Mouse (Mus musculus): ENCODE measurements at regions not wholly inside any gene's neighbourhood (a gene's known extent, or its start where the extent isn't known, plus 50 kb on each side); places are given as distances from the start of the nearest gene placed in this dataset.

DNA sequence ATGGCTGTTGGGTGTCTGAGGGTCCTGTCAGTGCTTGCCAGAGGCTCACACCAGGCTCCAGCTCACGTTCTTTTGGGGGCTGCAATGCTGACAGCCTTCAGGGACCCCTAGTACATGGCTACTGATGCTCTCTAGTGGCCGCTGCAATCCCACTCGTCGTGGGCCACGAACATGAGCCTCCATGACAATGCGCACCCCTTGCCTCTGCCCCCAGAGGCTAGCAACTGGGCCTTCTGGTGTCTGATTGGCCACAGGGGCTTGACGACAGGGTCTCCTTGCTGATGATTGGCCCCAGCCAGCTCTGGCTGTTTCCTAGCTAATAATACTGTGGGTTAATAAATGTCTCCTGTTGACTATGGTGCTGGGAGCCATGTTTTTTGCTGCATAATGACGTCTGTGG is 61.1 kb downstream of the Rtl1 start:
- DNase-seq (ENCODE audit: low read depth, low spot score), result no peak

DNA sequence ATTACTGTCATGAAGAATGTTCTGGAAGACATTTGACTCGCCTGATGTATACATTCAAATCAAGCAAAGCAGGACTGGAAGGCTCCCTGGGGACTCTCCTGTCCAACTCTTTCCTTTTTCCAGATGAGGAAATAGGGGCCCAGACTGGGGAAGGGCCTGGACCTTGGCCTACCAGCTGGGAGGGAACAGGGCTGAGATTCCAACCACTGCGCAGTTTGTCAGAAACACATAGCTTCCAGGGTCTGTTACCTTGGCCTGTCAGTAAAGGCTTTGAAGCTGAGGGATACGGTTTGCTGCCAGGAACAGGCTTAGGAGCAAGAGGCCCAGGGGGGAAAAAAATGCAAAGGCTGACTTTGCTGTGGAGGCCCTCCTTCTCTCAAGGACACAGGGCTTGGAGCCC is 61.5 kb downstream of the Rtl1 start:
- no peak for DNase-seq (ENCODE audit: low read depth, low spot score)

DNA sequence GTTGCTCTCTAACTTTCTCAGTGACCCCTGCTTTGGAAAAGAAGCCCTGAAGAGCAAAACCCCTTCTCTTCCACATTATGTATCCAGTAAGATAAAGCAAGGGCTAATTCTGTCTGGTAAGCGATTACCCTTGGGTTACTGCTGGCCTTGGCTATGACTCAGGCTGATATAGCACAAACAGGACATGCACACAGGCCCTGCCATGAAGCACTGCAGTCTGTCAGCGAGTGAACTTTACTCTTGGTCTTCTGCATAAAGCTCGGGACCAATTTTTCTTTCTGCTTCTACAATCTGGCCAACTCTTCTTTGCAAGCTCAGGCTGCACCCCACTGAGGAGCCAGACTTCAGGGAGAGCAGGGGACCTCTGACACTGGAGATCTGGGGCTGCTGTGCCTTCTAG is 63.6 kb downstream of the Rtl1 start:
- no peak for DNase-seq (ENCODE audit: low read depth, low spot score)

DNA sequence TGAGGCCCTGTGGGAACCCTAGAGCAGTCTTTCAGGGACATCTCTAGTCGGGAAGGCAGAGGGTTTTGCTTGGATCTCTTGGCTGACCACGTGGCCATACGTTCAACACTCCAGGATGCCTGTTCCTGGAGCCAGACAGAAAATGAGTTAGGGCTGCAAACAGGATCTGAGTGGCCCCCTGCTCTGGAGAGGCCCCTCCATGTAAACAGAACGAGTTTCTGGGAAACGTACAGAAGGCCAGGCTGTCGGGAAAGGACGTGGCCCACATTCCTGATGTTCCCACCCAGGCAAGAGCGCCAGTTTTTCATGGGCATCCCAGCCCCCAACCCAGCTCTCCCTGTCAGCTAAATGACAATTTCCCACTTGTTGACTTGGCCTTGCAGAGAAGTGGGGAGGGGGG is 67.7 kb downstream of the Rtl1 start:
- no peak for DNase-seq (ENCODE audit: low read depth, low spot score)

DNA sequence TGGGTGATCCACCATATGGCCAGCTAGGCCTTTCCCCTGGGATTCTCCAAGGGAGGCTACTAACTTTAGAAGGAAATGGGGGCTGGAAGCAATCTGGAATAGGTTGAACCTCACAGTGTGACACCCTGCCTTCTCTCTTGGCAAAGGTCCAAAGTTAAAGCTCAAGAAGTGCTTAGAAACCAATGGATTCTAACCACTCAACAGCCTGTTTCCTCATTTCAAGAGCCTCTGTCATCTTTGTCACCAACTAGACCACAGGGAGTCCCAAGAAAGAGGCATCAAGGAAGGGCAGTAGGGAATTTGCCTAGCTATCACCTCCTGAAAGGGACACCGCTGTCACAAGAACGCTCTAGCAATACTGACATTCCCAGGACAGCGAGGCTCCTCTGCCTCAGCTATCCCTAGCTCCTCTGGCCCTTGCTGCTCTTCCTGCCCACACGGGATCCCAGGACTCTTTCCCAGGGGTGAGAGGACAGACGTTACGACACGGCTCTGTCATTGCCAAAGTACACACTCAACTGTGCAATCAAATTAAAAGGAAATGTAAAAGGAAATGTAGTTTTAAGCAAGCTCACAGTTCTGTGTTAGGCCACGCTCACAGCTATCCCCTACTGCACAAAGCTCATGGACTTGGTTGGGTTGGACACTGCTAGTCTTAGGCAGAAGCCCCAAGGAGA is 68.6 kb downstream of the Rtl1 start:
- DNase-seq (ENCODE audit: low read depth, low spot score), result no peak

DNA sequence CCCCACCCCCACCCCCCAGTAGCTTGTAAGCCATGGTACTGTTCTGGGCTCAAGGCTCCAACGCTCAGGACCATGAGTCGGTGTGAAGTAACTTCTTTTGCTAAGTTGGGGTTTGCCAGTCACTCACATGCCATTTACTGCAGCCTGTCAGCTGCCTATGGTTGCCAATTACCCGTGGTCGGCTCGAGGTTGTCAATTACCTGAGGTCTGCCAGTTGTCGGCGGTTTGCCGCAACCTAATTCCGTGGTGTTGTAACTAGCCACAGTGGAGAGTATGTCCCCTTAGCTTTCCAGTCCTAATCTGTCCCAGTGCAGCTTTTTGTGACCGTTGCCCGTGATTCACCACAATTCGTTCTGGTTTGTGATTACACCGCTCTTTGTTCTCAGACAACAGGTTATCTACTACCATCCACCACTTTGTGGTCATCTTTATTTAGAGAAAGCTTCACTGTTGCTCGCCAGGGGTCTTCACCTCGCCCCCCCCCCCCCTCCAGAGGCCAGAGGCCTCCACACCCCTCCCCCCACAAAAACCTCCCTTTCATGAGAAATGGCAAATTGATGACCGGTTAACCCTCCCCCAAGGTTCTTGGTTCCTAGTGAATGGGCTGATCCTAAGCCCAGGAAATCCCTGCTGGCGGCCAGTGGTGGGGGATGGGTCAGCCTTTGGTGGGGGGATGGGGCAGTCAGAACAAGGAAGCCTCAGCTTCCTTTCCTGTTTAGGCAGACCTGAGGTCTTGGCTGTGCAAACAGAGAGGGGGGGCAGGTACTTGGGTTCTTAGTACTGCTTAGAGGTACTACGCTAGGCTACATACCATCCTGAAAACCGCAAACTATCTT is 69.7 kb downstream of the Rtl1 start:
- DNase-seq (ENCODE audit: low read depth, low spot score), result no peak

DNA sequence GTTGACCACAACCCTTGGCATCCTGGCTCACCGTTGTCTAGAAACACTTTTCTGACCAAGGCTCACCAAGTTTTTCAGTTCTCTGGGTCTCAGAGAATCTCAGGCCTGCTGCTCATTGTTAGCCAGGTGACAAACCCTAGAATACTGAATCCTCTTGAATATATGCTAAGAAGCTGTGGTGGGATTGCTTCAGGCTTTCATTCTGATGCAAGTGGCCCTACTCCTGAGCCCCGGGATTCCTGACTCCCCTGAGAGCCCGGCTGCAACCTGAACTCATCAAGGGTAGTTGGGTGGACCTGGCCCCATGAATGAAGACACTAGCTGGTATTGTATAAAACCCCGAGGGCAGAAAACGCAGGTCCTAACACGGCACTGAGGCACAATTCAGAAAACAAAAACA is 70.6 kb downstream of the Rtl1 start:
- no peak for DNase-seq (ENCODE audit: low read depth, low spot score)

DNA sequence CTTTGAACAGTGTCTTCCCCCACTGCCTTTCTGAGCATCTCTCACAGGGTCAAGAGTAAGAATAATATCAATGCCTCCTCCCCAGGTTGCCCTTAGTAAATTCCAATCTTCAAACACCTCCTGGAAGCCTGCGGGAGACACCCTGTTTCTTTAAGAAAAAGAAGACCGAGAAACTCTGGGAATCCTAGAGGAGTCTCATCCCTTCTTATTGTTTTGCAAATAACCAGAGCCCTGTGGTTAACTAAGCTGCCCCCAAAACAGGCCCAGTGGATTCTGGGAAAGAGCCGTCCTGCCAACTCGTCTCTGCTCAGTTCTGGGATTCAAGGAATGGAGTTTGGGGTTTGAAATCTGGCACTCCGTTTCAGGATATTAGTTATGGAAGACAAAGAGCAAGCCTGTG is 71.2 kb downstream of the Rtl1 start:
- DNase-seq (ENCODE audit: low read depth, low spot score), result no peak

DNA sequence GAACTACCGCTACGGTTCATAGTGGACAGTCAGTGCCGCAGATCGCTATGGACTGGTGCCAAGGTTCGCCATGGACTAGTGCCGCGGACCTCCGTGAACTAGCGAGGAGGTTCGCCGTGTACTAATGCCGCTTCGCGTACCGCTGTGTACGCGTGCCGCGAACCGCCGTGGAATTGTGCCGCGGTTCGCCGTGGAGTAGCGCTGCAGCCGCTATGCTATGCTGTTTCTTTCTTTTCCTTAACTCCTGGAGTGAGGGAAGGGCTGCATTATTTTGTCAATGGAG is 71.9 kb downstream of the Rtl1 start:
- no peak for DNase-seq (ENCODE audit: low read depth, low spot score)

DNA sequence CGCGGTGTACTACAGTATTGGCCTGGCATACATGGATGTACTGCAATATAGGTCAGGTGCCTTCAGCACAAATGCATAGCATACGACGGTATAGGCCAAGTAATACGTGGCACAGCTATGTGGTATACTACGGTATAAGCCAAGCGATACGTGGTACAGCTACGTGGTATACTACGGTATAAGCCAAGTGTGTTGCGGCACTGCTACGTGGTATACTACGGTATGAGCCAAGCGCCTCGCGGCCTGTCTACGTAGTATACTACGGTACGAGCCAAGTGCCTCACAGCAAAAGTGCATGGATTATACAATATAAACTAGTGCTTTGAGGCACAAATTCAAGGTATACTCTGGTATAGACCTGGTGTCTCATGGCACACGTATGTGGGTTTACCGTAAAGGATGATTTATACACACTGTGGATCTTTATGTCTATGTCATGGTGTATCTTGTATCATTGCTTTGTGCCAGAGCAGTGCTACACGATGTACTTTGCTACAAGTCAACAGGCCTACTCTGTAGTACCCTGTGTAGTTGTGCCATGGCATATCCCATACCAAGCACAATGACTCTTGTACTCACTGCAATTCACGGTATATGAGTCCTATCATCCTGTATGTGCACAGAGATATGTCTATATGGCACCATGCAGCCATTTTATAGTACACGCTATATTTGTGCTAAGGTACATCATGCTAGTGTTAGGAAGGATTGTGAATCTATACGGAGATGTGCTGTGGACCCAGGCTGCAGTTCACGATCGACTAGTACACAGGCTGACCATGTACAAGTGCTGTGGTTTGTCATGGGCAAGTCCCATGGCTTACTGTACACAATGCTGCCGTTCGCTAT is 72.5 kb downstream of the Rtl1 start:
- DNase-seq (ENCODE audit: low read depth, low spot score), result peak; percentile 71

DNA sequence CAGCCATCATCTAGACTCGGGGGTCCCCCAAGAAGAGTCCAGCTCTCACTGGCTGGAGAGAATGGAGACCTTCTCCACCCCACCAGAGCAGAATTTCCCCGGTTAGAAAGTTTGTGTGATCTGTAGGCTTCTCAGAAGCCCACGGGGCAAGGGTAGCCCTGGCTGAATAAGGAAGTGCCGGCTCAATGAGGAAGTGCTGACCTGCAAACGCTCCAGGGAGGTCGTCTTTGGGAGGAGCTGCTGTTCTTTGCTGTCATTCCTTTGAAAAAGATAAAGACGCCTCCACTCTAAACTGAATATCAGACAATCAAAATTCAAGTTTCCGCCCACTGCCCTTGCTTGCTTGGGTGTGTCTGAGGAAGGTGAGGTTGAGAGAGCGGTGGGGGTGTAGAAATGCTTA is 73.0 kb downstream of the Dlk1 start:
- DNase-seq (ENCODE audit: low read depth, low spot score), result no peak

DNA sequence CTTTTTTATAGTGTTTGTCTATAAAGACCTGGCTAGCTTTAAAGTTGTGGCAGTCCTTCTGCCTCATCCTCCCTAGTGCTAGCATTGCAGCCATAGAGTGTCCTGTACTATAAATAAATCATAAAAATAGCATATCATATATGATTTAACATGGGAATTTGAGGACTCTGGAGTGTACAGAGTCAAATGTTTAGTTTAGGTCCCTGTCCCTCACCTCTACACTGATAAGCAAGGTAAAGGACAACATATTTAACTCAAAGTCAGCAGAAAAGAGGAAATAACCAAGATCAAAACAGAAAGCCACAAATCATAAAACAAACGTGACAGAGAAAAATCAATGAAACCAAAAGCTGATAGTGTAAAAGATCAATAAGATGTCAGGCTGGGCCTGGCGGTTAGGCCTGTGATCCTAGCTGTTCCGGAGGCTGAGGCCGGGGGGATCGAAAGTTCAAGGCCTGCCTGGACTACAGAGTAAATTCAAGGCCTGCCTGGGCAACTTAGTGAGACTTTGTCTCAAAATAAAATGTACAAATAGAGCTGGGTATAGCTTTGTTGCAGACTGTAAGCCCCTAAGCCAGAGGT is 68.7 kb downstream of the Dlk1 start:
- DNase-seq (ENCODE audit: low read depth, low spot score), result no peak

DNA sequence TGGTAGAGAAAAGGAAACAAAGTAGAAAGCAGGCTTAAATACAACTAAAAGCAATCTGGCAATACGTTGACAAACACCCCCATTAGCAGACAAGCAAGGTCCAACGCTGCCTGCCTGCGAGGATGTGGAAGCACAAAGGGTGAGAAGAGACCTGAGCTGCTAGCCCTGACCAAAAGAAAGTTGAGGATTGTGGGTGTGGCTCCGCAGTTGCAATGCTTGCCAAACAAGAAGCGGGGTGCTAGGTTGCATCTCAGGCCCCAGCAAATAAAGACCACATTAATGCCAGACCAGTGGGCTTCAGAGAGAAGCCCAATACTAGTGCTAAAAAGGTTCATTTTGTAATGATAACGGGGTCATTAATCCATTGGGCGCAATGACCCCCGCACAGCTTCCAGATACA is 67.8 kb downstream of the Dlk1 start:
- no peak for DNase-seq (ENCODE audit: low read depth, low spot score)

DNA sequence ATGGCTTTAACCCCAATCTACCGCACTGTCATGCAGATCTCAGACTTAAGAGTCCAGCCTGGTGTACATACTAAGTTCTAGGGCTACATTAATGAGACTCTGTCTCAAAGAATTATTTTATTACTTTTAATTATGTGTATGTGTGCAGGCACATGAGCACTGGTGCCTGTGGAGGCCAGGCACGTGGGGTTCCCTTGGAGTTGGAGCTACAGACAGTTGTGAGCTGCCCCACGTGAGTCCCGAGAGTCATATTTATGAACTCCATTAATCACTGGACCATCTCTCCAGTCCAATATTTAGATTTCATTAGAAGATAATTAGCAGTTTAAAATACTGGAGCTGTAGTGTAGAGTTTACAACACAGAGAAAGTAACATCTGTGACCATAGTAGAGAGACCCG is 67.2 kb downstream of the Dlk1 start:
- no peak for DNase-seq (ENCODE audit: low read depth, low spot score)

DNA sequence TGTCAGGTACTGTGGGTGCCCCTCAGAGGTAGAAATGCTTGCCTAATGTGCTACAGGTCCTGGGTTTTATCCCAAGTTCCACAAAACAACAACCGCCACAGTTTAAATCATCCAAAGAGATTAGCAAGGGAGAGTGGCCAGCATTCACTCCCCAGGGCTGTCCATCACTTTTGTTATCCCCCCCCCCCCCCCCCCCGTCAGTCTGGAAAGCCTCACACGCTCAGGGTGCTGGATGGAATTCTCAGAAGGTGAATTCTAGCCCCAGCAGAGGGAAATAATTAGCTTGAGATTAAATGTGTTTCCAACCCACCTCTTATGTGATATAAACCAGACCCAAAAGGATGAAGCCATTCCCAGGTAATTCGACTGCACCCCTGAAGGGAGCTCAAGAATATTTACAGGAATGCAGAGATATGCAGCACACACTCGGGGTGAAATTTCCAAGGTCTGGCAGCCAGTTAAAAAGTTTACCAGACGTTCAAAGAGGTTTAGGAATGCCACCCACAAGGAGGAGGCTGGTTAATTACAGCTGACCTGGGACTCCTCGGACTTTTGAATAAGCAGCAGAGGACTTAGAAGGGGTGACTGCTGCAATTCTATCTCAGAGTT is 65.9 kb downstream of the Dlk1 start:
- peak; percentile 71 for DNase-seq (ENCODE audit: low read depth, low spot score)

DNA sequence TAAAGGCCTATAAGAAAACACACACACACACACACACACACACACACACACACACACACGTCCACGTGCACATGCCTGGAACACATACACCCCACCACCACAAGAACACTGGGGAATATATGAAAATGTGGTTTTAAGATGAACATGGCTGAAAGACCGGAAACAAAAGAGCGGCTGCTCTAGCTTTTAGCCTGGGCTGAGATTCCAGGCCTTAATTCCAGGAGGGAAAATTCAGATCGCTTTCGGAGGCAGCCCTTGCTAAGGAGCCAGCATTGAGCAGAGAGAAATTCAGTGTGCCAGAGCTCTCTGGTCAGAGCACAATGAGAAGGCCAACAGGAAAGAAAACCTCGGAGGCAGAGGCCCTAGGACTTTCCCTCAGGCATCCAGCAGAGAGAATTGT is 65.1 kb downstream of the Dlk1 start:
- no peak for DNase-seq (ENCODE audit: low read depth, low spot score)

DNA sequence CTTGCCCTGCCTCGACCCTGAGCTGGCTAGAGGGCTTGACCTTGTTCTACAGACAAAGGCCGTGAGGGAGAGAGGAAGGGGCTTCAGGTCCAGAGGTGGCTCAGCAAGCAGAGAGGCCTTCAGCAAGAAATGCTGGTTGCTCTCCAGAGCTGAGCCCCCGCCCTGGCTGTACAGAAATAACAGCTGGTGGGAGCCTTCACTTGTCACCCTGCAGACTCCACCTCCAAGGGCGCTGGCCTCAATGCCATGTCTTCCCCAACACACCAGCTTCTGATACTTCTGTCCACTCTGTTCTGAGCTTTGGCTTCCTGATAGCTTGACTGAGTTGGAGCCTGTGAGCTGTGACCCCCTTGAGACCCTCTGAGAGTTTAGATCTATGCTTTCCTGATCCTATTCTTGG is 64.3 kb downstream of the Dlk1 start:
- no peak for DNase-seq (ENCODE audit: low read depth, low spot score)

DNA sequence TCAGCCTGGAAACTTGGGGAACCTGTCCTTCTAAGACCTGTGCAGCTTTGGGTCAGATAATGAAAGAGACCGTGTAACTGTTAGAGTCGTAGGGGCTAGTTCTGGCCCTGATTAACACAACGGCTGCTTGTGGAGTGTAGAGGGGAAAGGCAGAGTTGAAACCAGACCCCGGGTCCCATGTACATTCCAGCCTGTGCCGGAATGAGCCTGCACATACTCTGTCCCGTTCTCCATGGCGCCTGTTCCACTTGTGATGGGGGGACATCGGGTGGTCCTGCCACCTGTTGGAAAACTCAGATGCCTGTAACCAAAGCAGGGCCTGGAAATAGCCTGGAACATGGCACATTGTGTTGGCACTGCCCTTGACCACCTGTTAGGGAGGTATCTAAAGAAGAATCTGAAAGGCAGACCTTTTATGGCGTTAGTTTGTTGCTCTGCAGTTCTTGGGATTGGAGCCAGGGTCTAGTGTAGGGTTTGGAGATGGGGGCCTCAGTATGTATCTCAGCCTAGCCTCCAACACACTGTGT is 61.7 kb downstream of the Dlk1 start:
- peak; percentile 56 for DNase-seq (ENCODE audit: low read depth, low spot score)

Measured in forelimb bud, embryonic 11.5 days (tissue).